Mouse (Mus musculus): ENCODE results near the gene S100pbp.
A peak's percentile ranks its signal among the peaks of the same experiment; 100 is the strongest.

S100pbp gene

GRCm38 (mm10) chr4:129147552-129148103 lies 41.9 kb downstream of the S100pbp start:
- no peak for DNase-seq

GRCm38 (mm10) chr4:129146392-129146791 lies 43.1 kb downstream of the S100pbp start:
- DNase-seq: no peak

DNA sequence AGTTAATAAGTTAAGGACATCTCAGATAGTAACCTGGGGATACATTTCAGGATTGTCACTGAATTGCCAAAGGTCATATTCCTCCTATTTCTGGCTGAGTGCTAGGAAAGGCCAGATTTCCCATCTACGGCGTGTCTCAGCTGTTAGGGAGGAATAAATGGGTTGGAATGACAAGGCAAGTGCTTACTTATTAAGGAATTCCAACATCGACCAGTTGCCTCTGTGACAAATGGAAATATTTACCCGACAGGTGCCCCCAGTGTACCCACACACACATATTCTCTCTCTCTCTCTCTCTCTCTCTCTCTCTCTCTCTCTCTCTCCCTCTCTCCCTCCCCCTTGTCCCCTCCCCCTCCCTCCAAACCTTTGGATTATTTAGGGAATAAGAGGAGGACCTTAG lies 43.6 kb downstream of the S100pbp start:
- DNase-seq: no peak

- DNase-seq: no peak
Observed at GRCm38 (mm10) chr4:129145411-129145810, 44.1 kb downstream of the S100pbp start.

- DNase-seq: peak; percentile 92 to 95
Observed at GRCm38 (mm10) chr4:129144401-129145367, 44.8 kb downstream of the S100pbp start.

DNA sequence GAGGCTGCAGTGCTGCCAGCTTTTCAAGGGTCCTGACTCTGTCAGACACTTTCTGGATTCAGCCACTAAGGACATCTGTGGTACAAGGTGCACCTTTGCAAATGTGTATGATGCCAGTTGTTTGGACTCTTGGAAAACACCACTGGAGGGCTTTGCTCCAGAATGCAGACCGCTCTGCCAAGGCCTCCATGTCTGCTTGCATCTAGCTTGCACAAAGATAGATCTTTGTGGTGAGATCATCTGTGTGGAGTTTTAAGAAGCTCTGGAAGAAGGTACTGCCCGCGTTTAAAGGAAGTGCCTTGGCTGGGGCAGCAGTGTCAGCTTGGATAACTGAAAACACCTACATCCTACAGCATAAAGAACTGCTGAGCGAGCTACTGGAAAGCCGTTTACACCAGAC lies 46.0 kb downstream of the S100pbp start:
- DNase-seq: no peak

DNA sequence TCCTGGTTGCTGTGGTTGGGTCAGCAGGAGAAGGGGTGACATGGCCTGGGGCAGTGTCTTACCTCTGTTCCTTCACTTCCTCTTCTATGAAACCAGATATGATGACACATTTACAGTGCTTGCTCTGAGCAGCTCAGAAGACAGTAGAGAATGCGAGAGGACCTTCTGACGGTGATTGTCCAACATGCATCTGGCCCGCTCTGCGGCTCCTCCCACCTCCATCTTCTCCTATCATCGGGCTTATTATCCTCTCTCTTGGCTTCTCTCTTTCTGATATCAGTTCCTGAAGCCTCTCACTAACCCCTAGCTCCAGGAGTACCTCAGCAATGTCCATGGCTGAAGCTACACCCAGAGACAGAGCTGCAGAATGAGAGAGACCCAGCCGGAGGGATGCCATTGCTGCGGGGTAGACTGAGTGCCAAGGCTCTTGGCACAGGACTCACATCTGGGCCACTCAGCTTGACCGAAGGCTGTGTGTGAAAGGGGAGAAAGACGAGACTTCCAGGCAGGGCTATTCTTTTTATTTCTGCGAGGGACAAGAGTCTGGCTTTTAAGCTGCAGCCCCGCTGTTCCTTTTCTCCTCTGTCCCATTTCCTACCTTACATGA lies 47.0 kb downstream of the S100pbp start:
- DNase-seq: no peak

- peak; percentile 65 to 77 for DNase-seq
Observed at GRCm38 (mm10) chr4:129141560-129142438, 47.7 kb downstream of the S100pbp start.

- DNase-seq: no peak
Observed at GRCm38 (mm10) chr4:129140808-129141207, 48.7 kb downstream of the S100pbp start.

- DNase-seq: no peak
Observed at GRCm38 (mm10) chr4:129139642-129140041, 49.9 kb downstream of the S100pbp start.

- DNase-seq: no peak
Observed at GRCm38 (mm10) chr4:129137392-129138321, 51.9 kb downstream of the S100pbp start.

- DNase-seq: peak; percentile 62 to 66
Observed at GRCm38 (mm10) chr4:129136579-129137391, 52.7 kb downstream of the S100pbp start, which contains the start of gene Fndc5. Gene Fndc5 (plus strand): TSS chr4:129136999.

- peak in 1 of 2 experiments; percentile 53 for DNase-seq
Observed at GRCm38 (mm10) chr4:129136189-129136578, 53.3 kb downstream of the S100pbp start.

- no peak for DNase-seq
Observed at GRCm38 (mm10) chr4:129135637-129136036, 53.9 kb downstream of the S100pbp start.

- DNase-seq: peak; percentile 92 to 96
Observed at GRCm38 (mm10) chr4:129134799-129135585, 54.5 kb downstream of the S100pbp start.

DNA sequence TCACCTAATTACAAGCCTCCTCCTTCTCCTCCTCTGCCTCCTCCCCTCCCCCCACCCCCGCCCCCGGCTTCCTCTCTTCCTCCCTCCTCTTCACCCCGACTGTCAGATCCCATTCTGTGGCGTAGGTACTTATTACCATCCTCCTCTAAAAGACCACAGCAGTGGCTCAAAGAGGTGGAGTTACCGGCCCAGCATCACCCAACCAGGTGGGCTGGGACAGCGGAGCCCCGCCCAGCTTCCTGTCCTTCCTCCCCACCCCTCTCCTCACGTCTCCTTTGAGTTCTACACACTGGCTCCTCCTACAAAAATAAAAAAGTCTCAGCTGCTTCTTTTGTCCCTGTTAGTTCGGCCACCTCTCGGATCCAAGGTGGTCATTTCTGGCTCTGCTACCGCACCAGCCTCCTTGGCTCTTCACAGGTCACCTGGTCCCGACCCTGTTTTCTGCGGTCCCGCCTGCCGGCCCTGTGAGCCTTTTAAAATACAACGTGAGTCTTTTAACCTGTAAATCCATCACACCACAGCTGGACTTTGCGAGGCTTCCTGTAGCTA lies 58.7 kb downstream of the S100pbp start:
- DNase-seq: no peak

DNA sequence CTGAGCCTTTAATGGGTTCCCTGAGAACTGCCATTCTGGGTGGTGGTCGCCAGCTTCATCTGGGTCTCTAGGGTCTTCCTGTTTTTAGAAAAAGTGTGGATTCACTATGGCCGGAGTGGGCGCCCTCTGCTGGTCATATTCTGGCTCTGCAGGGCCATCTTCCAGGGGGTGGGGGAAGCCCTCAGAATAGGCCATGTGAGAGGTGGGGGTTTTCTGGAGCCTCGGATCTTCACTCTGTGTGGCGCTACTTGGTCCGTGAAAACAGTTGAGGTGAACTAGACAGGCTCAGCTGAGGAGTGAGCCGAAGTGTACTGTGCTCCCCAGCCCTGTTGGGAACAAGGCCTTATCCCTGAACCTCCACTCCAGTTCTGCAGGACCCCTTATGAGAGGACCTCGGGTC lies 59.4 kb downstream of the S100pbp start:
- DNase-seq: peak; percentile 71 to 80

- DNase-seq: no peak
Observed at GRCm38 (mm10) chr4:129129387-129129786, 60.1 kb downstream of the S100pbp start.
